Mouse (Mus musculus): ENCODE measurements around the gene Tex46.

DNA sequence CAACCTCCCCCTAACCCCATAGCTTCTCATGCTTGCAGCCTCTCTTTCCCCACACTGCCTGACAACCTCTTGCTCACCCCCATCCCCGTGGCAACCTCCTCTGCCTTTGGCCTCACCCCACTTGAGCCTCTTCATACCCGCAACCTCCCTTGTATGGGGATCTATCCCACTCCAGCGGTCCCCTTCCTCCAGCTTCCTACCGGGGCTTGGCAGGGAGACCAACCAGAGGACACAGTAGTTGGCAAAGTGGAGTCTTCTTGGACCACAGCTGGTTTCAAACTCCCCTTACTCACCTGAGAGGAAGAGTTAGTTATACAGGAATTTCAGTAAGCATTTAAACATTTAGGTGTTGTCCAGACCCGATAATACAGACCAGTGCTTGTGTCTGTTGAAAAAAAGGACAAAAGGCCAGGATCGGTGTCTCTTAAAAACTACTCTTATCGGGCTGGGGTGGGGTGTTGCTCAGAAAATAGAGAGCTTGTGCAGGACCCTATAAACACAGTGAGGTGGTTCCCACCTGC lies 28.1 kb downstream of the Tex46 start:
- TF ChIP-seq TAL1 (conservative IDR thresholded peaks at IDR 0.05; ENCODE audit: low read depth, low read length) (no peak), GATA1 (IDR thresholded peaks at IDR 0.05; ENCODE audit: borderline replicate concordance, low read length) (no peak), CTCF (IDR thresholded peaks at IDR 0.05; ENCODE audit: low read depth, low read length) (no peak)
